Mouse (Mus musculus): ENCODE measurements at regions not wholly inside any gene's neighbourhood (a gene's known extent, or its start where the extent isn't known, plus 50 kb on each side); places are given as distances from the start of the nearest gene placed in this dataset.

DNA sequence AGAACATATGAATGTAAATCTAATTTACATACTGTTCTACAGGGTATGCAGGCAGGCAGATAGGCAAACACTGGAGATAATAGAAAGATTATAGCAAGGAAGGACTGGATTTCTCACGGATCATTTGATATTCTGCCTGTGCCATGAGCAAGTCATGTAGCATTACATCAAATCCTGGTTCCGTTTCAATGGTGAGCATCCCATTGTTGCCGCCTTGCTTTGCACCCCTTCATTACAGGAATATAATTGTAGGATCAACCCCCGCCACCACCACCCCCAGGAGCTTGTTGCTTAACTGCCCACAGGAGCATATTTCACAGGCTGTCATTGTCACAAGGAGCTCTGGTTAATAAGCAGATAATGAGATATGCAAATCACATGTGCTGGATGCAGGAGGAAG, 468.8 kb upstream of the Rgma start:
- no peak for DNase-seq (ENCODE audit: low spot score)

DNA sequence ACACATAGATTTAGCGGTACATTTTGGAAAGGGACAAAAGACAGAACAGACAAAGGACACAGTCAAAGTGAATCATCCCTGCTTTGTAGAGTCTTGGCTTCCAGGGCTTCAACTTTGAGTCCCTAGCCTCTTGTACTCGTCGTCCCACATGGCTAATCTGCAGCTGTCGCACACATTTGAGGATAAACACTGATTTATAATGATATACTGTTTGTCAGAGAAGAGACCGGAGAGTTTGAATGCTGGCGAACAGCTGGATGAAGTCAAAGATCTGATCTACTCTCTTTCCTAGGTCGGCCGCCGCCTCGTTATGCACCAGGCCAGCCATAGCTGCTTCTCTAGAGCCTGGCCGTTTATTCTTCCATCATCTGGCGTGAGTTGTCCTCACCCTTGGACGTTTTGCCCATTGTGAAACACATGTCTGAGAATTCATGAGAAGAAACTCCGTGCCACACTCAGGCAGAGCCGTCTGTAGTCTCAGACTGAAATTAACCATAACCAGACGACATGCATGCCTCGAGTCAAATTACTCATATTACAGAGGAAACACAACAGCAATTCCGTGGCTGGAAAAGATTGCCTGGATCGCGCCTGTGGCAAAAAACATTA, 448.4 kb upstream of the Rgma start:
- DNase-seq (ENCODE audit: low spot score), result no peak

DNA sequence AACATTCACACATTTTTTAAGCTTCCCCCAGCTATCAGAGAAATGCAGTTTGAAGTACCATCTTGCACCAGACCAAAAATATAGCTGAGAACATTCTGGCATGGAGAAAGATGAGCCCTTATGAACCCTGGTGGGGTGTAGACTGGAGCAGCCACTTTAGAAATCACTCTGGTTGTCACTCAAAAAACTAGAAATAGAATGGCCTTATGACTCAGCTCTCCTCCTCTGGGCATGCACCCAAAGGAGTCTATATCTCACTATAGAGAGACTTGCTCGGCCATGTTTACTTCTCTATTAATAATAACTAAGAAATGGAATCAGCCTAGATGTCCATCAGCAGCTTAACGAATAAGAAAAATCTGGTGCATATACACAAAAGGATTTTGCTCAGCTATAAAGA, 436.5 kb upstream of the Rgma start:
- no peak for DNase-seq (ENCODE audit: low spot score)

DNA sequence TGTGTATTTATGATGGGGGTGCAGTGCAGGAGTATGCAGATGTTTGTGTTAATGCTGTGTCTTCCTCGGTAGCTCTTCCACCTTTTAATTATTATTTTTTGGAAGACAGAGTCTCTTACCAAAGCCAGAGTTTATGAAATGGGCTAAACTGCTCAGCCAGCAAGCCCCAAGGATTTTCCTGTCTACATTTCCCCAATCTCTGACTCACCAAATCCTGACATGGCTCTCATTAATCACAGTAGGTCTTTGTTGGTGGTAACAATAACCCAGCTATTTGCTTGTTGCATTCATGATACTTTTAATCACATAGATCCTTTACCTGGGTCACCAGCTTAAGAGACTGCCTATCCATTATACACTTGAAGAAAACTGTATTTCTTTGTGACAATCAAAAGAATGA, 427.8 kb upstream of the Rgma start:
- no peak for DNase-seq (ENCODE audit: low spot score)

DNA sequence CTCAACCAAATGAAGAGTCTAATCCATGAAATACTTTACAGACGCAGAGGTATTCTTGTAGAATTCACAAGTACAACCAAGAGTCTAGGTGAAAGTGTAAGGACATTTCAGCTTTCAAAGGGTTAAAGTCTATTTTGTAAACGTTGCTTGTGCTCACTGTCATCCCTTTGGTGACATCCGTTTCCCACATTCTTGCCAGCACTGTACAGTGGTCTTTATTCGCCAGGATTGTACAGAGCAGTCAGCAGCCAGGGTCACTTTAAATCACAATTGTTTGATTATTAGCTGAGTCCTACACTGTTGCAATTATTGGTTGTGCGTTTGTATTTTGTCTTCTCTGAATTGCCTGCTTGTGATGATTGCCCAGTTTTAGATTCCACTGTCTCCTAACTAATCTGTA, 427.3 kb upstream of the Rgma start:
- DNase-seq (ENCODE audit: low spot score), result no peak

DNA sequence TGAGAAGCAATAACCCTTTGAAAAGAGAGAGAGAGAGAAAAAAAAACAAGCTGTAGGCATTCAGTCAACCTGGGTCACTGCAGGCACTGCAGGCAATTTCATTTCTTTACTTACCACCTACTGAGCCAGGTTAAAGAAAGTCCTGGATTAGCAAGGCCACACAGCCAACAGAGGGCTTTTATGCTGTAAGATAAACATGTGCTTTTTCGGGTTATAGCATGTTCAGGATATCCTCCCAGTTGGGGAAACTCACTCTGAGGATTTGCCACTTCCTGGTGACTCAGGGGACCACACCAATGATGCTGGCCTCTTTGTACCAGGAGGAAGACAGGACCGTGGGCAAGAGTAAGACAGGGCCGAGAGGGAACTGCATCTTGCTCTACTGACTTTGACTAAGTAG, 426.6 kb upstream of the Rgma start:
- no peak for DNase-seq (ENCODE audit: low spot score)

DNA sequence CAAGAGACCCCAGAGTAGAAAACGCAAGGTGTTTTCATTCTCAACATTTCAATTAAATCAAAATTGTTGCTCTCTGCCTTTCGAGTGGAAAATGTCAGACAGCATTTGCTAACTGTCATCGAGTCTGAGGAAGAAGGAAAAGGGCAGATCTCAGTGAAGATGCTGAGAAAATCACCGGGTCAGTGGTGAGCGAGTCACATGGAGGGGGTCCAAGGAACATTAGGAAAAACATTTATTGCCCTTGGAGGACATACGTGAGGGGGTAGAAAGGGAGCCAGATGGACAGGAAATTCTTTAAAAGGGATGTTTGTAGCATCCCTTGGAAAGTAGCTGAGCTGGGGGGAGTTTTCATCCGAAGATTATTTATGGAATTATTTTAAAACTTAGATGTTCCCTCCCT, 425.4 kb upstream of the Rgma start:
- DNase-seq (ENCODE audit: low spot score), result no peak

DNA sequence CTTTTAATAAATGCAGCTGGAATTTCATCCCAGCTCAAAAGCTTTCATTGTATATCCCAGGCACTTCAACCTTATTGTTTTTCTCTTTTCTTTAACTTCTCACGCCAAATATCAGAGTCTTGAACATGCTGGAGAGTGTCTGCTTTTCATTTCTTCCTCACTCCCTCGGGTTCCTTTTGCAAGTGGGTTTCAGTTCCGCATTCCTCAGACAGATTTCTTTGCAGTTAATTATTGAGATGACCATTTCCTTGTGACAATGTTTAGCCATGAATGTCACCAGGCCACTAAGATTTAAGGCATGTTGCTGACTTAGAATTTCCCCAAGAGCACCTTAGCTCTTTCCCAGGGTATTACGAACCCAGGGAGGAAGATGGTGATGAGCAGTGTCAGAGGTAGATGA, 417.6 kb upstream of the Rgma start:
- DNase-seq (ENCODE audit: low spot score), result no peak

DNA sequence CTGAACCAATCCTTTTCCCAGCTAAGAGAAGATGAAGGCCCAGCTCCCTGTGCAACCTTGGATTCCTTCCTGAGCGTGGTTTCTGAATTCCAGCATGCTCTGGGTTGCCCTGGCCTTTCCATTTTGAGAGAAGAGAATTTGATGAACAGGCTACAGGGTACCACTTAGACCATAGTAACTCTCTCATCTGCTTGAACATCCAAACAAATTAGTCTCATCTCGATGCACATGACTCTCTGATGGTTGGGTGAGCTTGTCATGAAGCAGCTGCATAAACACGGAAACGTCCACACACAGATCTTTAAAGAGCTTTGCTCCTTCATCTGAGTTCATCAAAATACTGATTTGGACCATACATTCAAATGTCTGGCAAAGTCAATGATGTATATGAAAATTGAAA, 414.0 kb upstream of the Rgma start:
- no peak for DNase-seq (ENCODE audit: low spot score)

DNA sequence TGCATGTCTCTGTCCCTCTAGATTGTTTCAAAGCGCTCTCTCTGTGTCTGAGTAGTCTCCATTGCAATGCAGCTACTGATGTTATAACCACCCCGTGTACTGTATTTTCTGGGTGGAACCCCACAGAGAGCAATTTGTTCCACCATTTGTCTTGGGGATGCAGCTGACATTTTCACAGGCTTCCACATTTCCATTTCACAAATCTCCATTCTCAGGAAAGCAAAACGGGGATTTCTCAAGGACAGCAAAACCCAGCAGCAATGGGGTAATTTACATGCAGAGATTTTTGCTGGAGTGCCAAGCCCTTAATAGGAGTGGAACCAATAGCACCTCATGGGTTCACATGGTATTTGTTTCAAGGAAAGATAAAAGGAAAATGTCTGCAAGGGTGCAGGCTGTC, 412.5 kb upstream of the Rgma start:
- DNase-seq (ENCODE audit: low spot score), result no peak

DNA sequence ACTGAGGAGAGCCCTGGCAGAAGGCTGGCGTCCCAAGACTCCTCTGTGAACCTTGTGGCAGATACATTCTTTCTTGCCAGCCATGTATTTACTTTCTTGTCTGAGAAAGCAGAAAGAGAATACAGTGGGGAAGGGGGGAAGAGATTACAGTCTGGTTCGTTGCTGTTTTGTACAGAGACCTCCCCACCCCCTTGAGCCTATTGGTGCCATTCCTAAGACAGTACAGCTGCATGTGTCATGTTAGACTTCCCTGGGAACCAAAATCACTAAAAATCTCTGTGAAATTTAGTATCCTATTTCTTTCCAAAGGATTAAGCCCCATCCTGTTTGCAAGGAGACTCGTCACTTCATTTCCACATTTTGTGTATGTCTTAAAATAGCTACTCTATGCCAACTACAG, 411.4 kb upstream of the Rgma start:
- no peak for DNase-seq (ENCODE audit: low spot score)

DNA sequence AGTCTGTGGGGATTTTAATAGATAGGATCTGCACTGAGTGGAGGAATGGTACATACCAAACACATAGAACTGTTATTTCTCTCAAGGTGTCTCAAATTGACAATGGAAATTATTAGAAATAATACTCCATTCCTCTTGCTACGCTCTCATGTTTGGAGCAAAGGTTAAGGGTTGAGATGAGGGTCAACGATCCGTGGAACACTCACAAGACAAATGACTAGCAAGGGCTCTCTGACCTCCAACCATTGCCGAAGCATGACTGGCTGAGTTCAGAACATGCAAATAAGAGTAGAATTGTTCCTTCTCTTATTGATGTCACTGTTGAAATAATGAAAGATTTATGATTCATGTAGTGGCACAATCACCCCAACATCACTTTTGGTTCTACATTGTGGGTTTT, 407.1 kb upstream of the Rgma start:
- no peak for DNase-seq (ENCODE audit: low spot score)

DNA sequence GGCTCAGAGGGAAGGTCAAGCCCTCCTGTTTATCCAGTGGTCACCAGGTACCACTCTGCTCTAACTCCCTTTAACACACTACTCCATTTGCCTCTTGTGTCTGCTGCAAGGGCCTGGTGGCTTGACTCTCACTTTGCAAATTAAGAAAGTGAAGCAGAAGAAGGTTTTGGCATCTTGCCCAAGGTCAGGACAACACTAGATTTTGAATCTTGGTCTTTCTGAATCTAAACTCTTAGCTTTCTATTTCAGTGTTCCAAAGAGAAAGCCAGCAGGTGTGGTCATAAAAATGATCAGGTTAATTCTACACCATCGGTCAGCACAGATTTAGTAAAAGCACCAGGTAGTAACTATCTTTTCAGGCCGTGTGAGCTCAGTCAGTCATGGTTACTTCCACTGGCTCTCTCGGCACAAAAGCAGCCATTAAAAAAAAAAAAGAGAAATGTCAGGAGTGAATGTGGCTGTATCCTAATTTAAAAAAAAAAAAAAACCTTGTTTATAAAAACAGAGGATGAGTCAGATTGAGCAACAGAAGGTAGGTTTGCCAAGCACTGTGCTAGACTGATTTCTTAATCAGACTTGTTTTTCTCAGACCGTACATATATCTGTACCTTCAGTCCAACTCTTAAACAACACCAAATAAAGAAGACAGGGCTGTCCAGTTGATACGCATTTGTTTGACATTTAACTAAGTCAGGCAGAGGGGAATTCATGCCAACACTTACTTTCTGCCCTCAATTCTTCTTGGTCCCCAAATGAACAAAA, 403.6 kb upstream of the Rgma start:
- no peak for DNase-seq (ENCODE audit: low spot score)

DNA sequence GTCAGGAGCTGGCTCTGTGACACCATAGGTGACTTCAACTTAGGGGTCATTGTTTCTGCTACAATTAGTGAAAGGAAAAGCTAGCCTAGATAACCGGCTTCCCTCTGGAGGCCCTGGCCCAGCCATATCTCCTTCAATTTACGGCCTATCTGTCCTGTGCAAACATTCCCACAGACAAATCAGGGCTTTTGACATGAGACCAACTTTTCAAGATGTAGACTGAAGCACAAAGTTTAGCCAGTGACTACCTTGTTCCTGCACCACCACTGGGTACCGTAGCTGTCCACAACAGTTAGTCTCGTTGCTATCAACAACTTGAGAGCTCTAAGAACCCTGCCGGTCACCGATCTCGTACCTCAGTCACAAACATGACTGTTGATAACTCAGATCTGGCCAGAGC, 402.9 kb upstream of the Rgma start:
- DNase-seq (ENCODE audit: low spot score), result no peak

DNA sequence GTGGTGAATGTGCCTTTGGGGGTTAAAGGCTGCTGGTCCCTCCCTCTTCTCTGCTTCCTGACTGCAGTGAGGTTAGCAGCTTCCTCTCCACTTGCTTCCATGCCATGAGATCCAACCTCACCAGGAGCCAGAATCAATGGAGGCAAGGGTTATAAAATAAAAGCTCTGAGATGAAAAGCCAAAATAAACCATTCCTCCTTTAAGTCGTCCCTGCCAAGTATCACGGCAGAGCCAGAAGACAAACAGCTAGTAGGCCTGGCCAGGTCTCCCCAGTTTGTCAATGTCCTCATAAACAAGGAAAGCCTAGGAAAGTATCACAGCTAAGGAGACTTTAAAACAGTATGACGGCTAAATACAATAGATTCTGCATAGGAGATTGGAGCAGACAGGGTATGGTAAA, 401.5 kb upstream of the Rgma start:
- DNase-seq (ENCODE audit: low spot score), result no peak

DNA sequence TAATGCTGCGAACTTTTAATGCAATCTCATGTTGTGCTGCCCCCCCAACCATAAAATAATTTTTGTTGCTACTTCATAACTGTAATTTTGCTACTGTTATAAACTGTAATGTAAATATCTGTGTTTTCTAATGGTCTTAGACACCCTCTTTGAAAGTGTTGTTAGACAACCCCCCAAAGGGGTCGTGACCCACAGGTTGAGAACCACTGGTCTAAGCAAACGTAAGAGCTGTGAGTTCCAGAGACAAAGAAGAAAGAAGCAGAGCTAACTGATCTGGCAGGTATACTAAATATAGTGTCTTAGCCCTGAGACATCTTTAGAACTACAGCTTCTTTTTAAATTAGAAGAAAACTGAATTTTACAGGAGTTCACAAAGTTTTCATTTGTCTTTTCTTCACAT, 400.9 kb upstream of the Rgma start:
- no peak for DNase-seq (ENCODE audit: low spot score)

DNA sequence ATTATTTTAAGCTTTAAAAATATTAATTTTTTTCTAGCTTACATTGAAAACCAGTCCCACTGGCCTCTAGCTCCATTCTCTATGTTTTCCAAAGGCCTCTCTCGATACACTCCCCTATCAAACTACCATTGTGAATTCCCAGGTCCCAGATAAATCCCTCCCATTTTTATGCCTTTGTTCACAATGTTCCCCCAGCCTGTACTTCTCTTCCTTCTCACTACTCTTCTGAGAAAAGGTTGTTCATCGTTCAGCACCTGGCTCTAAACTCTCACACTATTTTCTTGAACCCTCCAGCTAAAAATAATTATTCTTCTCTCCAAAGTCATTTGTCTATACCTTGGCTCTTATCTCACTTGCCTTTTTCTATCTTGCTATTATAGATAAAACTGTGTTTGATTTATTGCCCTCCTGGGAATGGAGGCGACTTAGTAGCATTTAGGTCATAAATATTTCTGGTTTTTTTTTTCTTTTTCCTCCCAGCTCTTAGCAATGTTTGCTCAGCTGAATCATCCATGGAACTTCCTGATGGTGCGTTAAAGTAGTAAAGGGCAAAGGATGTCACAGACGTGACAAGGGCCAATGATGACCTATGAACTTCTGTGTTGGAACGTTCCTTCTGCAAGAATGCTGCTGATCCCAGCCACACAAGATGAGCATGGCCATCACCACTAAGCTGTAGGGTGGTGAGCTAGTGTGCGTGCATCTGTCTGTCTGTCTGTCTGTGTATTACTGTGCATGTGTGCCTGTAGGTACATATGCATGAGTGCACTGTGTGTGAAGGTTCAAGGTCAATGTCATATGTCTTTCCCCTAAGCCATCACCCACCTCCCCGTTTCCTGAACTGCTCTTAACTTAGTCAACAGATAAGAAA, 384.5 kb upstream of the Rgma start:
- no peak for DNase-seq (ENCODE audit: low spot score)

DNA sequence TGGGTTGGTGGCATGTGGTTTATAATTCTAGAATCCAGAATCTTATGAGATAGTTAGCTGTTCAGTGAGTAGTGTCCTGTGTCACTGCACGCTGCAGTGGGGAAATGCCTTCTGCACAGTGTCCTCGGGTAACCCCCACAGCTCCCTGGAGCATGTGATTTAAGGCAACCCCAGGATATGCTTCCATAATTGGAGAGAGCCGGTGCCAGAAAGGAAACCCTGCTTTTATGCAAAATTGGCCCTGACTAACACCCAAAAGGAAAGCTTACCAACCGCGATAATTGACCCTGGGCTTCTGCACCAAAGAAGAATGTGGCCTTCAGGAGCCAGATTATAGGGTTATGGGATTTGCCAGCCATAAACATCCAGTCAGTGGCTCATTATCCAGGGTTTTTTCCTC, 376.9 kb upstream of the Rgma start:
- DNase-seq (ENCODE audit: low spot score), result no peak

DNA sequence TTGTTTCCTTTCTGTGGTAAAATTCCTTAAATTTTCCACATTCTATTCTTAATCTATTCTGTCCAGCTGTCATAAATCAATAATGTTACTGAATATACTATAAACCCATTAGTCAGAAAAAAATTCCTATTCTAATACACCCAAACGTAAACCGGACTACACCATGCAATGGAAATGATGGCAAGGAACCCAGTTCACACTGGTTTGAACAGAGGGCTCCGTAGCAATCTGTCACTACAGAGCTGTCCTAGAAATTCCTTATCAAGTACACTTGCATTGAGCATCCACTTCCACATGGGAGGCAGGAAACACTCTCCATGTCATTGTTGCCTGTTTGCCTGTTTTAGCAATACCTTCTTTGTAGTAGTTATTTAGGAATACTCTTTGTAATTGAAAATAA, 356.2 kb upstream of the Rgma start:
- DNase-seq (ENCODE audit: low spot score), result no peak

DNA sequence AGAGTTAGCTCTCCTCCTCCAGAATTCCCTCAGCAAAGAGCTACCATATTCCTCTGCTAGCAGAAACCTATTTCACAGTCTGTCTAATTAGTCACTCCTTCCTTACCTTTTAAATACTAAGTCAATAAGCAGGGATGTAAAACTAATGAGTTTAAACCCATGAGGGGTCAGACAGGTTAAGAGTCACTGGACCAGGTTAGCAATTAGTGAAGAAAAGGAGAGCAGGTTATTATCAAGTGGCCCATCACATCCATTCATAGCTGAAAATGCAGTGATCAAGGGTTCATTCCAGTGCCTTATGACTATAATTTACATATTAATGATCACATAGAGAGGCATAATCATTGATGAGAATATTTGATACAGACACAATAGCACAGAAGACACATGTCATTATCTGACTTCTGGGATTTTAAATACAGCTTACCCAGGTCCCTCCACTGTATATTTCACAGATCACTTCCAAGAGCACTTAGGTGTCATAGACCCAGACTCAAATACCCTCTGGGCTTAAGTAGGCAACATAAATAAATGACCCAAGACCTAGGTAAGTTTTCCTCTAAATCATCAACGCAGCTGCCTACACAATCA, 355.4 kb upstream of the Rgma start:
- no peak for DNase-seq (ENCODE audit: low spot score)

DNA sequence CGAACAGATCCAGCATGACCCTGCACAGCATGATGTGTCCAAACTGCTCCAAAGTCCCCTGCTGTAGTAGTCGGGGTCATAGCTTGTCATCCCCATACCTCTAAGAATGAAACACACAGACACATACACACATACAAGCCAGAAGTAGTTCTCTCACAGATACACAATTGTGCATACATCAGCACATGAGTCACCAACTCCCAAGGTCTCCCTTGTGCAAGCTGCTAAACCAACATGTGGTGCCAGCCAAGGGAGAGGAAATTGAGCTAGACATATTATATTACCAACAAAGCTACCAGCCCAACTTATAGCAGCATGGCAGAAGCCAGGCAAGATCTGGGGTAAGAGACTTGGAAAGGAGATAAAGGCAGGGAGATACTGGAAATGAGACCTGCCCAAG, 353.5 kb upstream of the Rgma start:
- DNase-seq (ENCODE audit: low spot score), result no peak

DNA sequence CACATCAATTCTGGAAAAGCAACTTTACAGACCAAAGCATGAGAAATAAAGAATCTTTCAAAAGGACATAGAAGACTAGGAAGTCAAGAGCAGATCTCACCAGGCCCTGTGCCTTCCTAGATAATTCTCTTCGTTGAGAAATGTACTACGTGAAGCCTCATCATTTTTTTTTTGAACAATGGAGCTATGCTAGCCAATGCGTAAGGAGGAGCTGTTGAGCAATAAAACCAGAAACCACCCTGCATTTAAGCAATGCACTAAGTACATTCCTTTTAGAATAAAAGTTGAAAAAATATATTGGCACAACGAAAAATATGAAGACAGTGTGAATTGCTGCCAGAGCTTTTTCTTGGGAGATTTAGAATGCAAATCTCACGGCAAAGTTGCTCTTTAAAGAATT, 349.7 kb upstream of the Rgma start:
- DNase-seq (ENCODE audit: low spot score), result no peak

DNA sequence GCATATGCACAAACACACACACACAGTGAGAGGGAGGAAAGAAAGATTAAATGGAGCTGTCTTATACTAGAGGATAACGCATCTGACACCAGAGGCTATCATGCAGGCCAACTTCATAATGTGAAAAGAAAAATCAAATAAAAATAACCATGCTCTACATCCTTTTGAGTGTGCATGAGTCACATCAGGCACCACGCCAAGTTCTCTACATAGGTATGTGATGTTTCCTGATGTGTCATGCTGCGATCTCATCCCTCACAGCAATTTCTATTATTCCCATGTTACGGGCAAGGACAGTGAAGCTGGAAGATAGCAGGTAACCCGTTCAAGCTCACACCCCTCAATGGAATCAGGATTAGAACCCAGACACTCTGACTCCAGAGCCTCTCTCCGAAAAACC, 346.4 kb upstream of the Rgma start:
- DNase-seq (ENCODE audit: low spot score), result no peak

Data from T-cell, adult 2 months (primary cell).